Mouse (Mus musculus) lung, postnatal 14 days (tissue): ENCODE results near the gene Cxcl14.

Source experiments
- DNase-seq: peaks from one replicate; pipeline ENCODE4 v3.0.0; 2021

Cxcl14 gene

DNA sequence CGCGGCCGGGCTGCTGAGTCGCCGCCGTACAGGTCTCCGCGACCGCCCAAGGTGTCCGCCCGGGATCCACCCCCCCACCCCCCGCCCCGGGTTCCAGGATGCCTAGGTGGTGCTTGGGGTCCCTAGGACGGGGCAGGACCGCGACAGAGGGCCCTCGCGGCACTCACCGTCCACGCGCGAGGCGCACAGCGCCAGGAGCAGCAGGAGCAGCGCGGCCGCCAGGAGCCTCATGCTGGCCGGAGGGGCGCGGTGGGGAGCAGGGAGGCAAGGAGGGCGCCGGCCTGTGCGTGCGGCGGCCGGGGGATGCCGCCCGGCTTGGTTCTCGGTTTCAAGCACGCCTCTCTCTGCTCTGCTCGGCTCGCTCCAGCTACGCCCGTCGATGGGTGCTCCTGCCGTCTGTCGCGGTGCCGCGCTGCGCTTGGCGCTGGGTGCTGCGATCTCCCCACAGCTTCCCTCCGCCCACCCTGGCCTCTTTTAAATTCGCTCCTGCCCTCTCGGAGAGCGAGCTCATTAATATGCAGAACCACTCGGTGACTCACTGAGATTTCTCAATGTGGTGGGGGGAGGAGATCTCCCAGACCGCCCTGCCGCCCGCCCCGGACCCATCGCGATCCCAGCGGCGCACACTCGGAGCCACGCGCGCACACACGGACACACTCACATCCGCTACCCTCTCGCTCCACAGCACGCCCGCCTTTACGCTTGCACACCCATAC is at the start of gene Cxcl14:
TSS of gene Cxcl14 (minus strand) at position 609 of the 716 bp plus-strand sequence.
- DNase-seq, result peak; percentile 52

- no peak for DNase-seq
Observed at GRCm38 (mm10) chr13:56344355-56344754, 48.0 kb upstream of the Cxcl14 start.

- no peak for DNase-seq
Observed at GRCm38 (mm10) chr13:56342491-56342890, 46.1 kb upstream of the Cxcl14 start.

DNA sequence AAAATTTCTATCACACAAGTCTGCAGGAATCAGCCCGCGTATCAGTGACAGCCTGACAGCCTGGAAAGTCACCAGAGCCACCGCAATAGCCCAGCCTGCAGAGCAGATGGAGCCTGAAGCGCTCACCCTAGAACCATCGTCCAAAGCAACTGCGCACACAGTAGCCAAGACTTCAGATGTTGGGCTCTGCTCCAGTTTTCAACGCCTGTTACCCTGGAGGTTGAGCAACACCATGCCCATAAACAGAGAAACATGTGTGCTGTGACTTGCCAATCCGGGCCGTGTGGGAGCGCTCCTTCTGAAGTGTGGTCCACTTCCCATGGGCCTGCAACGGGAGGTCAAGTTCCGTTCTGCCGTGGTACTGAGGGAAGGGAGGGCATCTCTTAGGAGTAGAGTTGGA is 44.2 kb upstream of the Cxcl14 start:
- peak; percentile 68 for DNase-seq

DNA sequence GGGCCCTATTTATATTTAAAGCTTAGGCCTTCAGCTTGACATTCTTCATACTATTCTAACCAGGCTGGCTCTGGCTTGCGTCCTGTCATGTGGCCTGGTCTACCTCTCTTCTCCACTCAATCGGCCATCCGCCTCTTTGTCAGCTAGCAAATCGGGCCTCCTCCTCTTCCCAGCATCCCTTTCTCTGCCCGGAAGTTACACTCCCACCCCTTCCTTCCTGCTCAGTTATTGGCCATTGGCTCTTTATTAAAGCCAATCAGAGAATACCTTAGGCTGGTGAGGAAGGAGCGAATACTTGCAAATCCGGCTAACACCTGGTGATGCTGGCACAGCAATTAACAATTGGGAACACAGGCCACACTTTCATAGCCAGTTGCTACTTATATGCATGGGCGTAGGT is 43.5 kb upstream of the Cxcl14 start:
- no peak for DNase-seq

GRCm38 (mm10) chr13:56336982-56337381 is 40.6 kb upstream of the Cxcl14 start:
- no peak for DNase-seq

GRCm38 (mm10) chr13:56334802-56335690 is 38.7 kb upstream of the Cxcl14 start:
- no peak for DNase-seq

DNA sequence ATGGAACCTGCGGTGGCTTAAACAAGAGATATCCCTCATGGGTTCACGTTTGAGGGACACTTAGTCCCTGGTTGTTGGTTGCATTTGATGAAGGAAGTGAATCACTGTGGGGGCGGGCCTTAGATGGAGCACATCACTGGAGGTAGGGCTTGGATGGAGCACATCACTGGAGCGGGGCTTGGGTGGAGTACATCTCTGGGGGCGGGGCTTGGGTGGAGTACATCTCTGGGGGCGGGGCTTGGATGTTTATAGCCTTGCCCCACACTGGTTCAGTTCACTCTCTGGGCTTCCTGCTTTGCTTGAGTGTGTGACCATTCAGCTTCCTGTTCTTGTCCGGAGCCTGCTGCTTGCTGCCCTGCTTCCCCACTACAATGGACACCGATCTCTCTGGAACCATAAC is 37.9 kb upstream of the Cxcl14 start:
- no peak for DNase-seq

DNA sequence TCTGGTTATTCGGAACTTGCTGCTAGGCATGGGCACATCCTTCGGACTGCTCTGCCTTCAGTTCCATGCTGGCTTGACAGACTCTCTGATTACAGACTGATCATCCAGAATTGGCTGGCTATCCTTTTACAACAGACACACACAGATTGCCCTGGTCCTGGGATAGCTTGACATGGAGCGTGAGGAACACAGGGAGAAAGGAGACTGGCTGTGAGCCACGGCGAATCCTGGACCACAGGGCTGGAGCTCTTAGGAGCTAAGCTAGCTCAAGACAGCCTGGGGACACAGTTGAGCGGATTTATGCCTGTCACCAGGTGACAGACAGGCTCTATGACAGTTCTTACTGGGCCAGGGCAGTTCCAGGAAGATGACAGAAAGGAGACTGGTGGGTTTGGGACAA is 36.0 kb upstream of the Cxcl14 start:
- no peak for DNase-seq

GRCm38 (mm10) chr13:56330603-56331455 is 34.5 kb upstream of the Cxcl14 start:
- DNase-seq, result no peak

- no peak for DNase-seq
Observed at GRCm38 (mm10) chr13:56329769-56330168, 33.4 kb upstream of the Cxcl14 start.

DNA sequence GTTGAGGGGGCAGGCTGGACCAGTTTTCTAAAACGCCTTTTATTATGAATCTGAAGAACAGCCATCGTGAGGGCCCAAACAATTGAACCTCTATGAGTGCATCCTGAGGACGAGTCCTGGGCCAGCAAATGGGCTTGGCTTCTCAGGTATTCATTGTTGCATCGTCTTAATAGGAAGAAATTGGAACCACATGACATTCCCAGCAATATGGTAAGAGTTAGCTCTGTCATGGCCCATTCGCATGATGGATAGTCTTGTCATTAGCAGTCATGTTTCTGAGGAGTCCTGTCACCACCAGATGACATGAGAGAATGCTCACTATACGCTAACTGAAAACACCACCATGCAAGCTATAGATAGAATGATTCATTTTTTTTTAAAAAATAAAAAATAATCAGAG is 32.8 kb upstream of the Cxcl14 start:
- no peak for DNase-seq

DNA sequence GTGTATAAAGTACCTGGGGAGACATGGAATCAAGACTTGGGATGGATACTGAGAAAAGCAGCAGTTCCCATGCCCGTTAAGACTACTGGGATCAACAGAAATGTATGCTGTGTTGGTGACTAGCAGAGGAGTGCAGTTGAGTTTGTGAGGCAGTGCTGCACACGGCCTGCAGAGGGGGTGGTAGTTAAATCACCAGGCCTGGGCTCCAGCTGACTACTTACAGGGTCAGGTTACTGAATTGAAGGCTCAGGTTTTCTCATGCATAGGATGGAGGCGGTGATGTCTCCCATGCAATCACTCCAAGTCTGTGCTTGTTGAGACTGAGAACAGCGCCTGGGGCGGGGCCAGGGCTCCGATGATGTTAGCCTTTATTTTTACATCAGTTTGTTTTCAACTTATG is 31.4 kb upstream of the Cxcl14 start:
- no peak for DNase-seq

DNA sequence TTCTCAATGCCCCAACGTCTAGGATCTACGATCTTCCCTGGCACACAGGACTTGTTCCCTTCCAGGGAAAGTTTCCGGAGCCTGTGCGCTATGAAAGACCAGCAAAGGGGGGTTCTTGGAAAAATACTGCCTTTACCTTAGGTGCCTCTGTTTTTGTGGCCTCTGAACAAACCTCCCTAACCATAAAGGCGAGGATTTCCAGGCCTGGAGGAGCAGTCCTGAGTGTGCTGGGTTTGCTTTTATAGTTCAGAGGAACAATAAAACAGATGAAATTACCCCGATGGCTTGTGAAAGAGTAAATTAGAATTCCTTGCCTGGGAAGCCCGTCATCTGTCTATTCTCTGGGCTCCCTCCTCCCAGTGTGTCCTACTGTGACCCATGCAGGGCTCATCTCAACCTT is 25.3 kb upstream of the Cxcl14 start:
- DNase-seq, result no peak

DNA sequence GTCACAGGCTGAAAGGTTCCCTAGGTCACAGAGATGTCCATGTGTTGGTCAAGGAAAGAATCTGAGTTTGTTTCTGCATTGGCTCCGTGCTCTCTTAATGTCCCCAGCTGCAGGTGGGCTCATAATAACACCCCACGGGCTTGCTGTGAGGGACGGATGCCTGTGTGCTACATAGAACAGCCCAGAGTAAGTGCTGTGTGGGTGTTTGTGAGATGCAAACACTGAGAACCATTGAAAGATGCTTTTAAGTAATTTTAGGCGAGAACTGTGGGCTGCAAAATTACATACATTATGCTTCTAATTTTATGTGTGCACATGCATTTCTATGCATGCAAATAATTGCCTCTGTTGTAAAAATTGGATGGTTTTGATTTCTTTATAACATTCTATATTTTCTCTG is 20.6 kb upstream of the Cxcl14 start:
- no peak for DNase-seq

- no peak for DNase-seq
Observed at GRCm38 (mm10) chr13:56315201-56315600, 18.9 kb upstream of the Cxcl14 start.

DNA sequence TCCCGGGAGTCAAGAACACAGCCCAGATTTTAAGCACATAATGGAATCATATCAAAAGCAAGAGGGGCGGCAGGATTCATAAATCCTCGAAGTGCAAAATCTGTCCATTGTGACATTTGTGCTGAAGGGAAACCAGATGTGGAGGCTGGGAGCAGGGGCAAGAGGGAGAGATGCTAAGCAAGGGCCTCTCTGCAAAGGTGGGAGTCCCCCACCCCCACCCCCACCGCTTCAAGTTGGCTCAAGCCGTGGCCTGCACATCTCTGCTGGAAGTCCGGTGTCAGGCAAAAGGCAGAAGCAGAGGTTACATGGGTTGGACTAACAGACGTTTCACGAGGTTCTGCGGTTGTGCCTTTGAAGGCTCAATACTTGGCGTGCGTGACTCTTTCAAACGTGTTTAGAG is 8.7 kb upstream of the Cxcl14 start:
- DNase-seq, result no peak

- DNase-seq, result no peak
Observed at GRCm38 (mm10) chr13:56304453-56304852, 8.1 kb upstream of the Cxcl14 start.

DNA sequence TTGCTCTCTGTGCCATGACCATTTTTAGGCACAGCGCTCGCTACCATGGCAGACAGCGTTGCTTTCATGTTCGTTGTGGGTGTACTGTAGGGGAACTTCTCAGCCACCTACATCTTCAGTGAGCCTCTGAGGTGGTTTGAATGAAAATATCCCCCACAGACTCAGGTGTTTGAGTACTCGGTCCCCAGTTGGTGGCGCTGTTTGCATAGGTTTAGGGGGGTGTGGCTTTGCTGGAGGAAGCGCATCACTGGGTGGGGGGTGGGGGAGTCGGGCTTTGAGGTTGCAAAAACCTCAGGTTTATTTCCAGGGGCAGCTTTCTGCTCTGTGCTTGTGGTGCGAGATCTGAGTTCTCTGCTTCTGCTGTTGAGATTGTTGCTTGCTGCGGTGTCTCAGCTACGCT is 3.0 kb upstream of the Cxcl14 start:
- DNase-seq, result no peak

DNA sequence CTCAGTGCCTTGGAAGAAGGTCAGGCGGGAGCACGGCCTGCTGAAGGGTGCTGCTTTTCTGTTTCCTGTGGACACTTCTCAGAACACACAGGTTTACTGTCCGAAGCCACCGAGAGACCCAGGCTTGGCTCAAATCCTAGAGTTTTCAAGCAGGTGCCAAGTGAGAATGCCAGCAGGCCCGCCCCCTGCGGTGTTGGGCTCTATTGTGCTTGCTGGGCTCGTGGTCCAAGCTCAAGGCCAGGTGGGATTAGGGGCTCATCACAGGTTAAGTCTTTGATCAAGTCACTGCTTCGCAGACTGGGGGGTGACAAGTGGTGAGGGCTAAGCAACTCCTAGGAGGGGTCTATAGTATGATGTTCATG is 289 bp upstream of the Cxcl14 start:
- DNase-seq, result no peak

- DNase-seq, result no peak
Observed at GRCm38 (mm10) chr13:56295586-56295942, 787 bp downstream of the Cxcl14 start.

DNA sequence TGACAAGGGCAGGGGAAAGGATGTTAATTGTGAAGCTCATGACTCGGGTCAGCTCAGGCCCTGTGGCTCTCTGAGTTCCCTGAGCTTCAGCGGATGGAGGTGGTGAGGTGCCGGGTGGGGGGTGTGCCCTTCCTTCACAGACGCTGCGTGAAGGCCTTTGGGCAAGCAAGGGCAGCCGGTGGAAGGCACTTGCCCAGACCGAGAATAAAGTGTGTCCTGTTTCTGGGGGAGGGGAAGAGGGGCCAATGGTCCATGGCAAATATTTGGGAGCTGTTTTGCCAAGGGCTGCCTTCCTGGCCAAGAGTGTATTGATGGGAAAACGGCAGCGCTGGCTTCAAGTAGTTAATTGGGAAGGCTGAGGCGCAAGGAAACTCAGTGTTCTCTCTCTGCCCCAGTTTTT is 1.4 kb downstream of the Cxcl14 start:
- no peak for DNase-seq

DNA sequence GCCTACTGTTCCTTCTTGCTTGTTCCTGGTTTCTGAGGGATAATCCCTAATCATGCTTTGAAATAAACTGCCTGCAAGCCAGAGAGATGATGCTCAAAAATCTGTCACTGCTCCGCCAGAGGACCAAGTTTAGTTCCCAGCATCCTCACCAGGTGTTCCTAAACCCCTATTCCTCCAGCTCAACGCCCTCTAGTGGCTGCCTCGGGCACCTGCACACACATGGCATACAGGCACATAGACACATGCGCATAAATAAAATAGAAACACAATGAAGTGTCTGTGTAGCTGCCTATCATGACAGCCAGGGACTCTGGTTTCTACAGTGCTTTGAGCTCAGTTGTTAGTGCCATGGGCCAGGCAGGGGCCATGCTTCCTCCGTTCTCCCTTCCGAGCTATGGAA is 6.4 kb downstream of the Cxcl14 start:
- DNase-seq, result no peak

DNA sequence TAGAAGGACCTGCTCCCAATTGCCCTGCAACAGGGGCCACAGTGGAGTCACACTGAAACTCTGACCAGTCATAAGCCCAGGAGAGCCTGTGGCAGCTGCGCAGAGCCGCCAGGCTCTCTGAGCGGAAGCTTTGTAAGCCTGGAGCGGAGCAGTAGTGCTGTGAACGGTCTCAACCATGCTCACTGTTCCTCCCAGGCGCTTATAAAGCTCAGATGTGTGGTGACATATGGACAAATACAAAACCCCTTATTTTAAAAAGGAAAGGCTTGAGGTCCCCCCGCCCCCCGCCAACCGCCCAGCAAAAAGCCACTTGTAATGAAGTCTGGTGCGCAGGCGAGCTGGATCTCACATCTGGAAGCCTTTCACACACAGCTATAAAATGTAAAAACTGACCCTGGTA is 7.1 kb downstream of the Cxcl14 start:
- DNase-seq, result no peak
